Mouse (Mus musculus) right cerebral cortex, adult 2 months (tissue): ENCODE data around the gene Podn.
"Not testable (repeated sequence)": the region's sequence is repeated elsewhere in the genome, so short reads cannot be mapped to it uniquely, and the experiment has no call there.

ENCODE experiments used
- DNase-seq, 2 experiments: peaks; one replicate each; pipeline ENCODE4 v3.0.0; 2021 to 2022; ENCODE audit warnings: low spot score in 2 of 2

Gene Podn

DNA sequence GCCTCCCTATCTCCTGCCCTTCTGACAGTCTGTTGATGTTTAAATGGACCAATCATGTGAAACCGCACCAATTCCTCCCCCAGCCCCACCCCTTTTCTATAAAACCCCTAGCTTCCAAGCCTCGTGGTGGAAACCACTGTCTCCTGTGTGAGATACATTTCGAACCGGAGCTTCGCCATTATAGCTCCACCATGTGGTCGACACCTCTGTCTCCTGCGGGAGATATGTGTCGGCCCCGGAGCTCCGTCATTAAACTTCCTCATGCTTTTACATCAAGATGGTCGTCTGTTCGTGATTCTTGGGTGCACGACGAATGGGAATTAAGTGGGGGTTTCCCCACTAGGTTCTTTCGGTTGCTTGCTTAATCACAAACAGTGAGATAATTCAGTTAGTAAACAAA lies 17.1 kb downstream of the Podn start:
- not testable (repeated sequence) for DNase-seq

DNA sequence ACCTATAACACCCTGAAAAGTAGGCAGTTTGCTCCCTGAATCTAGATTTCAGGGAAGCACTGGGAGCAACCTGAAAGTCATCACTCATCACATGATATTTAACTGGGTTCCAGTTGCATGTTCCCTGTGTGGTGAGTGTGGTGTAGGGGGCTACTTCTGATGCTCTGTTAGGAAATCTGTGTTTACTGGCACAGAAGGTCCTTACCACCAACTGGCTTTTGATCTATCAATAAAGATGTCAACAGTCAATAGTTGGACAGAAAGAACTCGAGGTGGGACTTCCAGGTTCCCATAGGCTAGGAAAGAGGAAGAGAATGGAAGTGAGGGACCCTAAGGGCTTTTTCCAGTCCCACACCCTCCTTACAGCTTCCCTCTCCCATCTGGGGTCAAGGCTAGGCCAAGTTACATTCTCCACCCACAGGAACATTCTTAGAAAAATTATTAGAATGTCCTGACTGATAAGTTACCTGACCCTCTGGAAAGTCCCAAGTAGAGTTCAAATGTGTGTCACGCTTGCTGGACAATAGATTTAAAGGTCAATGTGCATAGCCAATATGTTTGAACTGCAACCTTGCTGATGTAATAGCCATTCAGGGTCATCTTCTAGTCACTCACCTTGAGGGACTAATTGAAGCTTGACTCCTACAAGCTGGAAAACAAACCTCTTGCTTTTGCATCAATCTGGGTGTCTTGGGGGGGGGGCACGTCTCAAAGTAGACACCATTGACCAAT lies 18.9 kb downstream of the Podn start:
- no peak for DNase-seq

DNA sequence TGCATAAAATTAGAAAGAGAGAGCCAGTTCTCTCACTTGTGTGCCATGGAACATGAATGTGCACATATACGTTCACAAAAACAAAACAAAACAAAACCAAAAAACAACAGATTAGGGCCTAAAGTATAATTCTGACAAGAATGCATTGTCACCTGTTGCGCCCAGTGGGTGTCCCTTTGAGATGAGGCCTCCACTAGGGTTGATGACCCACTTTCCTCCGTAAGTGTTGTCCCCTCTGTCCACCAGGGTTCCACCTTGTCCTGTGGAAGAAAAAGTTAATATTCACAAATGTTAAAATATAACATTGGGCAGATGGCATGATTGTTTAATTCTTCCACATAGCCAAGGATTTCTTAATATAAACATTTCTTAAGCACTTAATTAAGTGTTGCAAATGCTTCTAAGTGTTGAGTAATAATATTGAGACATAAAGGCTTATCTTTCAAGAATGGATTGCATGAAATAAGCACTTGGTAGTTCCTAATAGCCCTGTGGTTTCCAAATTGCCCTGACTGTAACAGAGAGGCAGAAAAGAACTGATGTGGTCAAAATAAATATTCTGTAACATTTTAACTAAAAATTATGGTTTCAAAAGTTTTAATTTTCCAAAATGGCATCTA lies 21.9 kb downstream of the Podn start:
- no peak for DNase-seq

DNA sequence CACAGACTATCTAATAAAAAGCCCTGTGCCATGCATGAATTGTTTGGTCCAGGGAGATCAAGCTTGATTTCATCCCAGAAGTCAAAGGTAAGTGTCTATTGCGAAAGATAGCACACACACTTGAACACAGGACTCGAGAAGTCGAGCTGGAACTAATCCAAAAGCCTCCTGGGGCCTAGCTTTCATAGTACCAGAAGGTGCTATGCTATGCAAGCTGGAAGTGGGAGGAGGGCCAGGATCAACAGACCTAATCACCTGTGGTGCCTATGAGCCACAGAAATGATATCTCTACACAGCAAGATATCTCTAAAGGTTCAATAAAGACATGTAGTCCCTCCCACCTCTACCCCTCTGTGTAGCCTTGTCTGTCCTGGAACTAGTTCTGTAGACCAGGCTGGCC lies 24.2 kb downstream of the Podn start:
- no peak for DNase-seq

DNA sequence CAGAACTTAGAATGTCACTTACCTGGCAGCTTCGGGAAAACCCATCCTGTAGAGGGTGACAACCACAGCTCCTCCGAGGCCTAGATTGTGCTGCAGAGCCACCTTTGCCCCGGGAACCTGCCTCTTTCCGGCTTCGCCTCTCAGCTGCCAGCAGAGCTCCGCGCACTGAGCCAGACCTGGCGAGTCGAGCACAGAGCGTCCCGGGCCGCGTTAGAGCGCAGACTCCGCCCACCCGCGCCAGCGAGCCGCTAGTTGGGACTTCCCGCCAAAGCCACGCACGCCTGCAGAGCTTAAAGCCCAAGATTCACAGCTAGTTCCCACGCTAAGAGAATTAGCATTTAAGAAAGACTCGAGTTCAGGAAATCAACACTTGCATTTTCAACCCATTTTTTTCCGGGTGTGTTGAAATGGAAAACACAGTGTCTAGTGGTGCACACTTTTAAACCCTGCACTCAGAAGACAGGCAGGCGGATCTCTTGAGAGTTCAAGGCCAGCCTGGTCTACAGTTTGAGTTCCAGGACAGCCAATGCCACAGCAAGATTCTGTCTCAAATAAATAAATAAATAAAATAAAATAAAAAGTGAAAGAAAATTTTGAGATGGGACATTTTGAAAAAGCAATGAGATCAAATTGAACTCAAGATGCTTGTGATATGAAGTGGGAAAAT lies 24.9 kb downstream of the Podn start:
- DNase-seq = peak; percentile 91 to 94

DNA sequence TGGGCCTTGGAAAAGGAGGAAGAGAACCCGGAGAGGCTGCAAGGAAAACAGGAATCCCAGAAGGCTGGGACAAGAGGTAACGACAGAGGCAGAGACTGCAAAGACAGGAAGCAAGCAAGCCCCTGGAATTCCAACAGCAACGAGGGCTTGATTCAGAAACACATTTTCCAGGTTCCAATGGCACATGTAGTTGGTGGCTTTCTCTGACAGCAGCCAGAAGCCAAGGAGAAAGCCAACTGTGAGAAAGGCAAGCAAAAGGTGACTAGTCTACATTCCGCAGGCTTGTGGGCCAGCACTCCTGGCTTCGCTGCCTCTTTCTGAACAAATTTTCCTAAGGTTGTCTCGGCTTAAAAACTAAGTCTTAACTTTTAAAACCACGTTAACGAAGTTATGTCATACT lies 25.5 kb downstream of the Podn start:
- DNase-seq = peak in 1 of 2 experiments; percentile 13

DNA sequence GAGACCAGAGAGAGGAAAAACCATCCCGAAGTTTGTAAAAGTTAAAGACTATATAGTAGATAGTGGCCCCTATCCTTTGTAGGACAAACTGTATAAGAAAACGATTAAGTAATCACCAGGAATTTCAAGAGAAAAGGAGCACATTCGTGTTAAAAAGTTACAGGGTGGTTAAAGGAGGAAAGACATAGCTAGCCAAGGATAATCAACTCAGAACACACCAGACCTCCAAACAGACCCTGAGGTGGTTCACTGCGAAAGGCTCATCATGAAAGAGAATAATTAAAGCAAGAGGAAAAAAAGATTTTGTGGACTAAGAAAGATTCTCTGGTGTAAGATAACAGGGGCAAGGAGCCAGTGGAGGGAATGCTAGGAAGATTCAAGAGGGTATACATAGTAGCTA lies 26.0 kb downstream of the Podn start:
- DNase-seq = no peak

DNA sequence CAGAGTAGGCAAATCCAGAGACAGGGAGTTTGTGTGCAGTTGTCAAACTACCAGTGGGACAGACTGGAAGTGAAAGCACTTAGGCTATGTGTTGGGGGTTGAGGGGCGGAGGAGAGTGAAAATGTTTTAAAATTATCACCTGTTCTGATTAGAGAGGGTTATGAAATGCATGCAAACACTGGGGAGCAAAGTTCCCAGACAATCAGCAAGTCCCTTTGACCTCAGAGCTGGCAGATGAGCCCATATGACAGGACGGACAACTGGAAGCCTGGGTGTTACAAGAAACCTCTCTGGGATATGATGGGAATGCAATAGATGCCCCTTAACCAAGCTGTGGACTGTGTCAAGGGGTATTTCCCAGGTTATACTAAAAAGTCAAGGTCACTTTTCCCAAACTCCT lies 28.2 kb downstream of the Podn start:
- DNase-seq = no peak

DNA sequence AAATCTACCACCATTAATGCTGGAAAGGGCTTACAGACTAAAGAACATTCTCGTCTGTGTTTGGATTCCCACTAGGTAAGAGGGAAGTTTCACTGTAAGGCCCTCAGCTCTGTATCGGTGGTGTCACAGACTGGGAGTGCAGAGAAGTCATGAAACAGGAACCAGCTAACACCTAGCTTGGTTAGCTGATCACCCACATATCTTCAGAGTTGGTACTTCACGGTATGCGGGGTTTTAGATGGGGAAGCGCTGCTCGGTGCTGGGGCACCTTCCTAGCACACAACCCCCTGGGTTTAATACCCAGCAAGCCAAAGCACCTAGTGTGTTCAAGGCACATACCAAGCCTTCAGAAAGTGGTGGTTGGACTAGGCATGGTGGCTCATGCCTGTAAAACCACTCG lies 29.0 kb downstream of the Podn start:
- no peak for DNase-seq

DNA sequence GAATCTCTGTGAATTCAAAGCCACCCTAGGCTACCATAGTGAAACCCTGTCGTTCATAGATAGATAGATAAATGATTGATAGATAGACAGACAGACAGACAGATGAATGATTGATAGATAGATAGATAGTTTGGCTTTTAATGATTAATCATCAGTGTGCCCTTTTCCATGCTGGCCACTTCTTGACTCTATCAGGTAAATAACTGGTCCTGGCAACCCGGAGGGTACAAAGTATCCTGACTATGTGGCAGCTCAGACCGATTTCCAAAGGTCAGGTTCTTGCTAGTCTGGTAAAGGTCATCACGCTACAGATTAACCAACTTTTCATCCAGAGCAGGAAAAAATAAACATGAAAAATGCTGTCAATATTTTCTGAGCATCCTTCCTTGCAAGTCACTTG lies 29.7 kb downstream of the Podn start:
- DNase-seq = no peak

DNA sequence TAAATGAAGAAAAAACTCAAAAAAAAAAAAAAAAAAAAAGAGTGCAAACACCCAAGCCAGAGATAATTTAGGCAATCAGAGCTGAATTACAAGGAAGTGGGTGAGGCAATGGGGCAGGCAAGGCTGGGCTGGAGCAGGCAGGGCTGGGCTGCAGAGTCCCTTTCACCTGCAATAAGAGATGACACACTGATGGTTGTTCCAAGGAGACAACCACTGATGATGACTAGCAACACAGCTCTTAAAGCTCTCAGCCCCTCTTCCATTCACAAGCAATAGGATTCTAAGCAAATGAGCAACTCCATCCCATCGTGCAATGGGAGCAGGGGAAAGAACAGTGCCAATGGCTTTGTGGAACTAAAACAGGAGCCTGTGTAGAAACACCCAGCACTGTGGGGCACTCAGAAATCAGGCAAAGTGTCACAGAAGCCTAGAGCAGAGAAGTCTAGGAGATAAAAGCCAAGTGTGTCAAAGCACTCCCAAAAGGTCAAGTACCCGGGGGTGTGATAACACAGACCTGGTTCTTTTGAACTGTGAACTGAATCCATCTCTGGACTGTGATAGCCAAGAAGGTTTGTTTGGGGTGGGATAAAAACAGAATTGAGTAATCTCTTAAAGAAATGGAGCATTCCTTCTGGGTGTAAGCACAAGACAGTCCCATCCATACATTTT lies 30.9 kb downstream of the Podn start:
- DNase-seq = no peak

DNA sequence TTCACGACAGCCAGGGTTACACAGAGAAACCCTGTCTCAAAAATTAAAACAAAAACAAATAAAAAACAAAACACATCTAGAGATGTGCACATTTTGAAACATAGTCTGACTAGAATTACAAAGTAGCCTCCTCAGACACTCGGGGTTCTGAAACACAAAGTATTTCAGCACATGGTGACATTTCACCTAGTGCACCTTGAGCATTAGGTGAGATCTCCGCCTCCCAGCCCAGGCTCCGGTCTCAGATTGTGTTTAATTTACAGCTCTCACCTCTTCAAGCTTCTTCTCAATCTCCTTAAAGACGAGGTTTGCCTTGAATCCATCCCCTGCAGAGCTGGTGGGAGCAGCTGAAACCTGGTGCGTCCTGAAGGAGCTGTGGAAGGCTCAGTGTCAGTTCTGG lies 32.6 kb downstream of the Podn start:
- no peak for DNase-seq

DNA sequence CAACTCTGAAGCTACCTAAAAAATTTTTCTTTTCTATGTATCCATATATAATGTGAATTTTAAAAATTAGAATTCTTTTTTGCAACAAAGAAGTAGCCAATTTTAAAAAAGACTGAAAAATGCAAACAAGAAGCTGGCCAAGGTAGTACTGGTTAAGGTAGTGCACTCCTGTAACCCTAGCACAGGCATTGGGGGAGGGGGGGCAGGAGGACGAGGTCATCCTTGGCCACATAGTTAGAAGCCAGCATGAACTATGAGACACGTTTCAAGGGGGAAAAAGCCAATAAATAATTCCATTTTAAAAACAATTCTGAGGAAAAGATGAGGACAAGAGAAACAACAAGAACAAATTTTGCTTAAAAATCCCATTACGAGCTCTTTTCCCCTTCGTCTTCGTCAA lies 33.7 kb downstream of the Podn start:
- DNase-seq = no peak

DNA sequence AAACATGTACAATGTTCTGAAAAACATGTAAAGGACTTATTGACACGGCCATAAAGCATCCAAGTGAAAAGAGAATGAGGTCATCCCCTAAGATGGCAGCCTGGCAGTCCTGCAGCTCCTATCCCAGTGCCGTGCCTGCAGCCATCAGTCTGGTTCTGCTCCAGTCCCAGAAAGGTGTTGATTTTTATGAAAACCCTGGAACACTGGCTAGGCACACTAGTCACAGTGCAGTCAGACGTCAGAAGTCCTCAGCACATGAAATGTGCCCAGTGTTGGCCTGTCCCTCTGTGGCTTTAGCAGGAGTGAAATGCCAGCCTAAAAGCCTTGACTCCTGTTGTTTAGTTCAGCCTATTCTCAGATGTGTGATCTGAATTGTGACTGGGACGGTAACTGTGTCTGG lies 35.5 kb downstream of the Podn start:
- DNase-seq = no peak

DNA sequence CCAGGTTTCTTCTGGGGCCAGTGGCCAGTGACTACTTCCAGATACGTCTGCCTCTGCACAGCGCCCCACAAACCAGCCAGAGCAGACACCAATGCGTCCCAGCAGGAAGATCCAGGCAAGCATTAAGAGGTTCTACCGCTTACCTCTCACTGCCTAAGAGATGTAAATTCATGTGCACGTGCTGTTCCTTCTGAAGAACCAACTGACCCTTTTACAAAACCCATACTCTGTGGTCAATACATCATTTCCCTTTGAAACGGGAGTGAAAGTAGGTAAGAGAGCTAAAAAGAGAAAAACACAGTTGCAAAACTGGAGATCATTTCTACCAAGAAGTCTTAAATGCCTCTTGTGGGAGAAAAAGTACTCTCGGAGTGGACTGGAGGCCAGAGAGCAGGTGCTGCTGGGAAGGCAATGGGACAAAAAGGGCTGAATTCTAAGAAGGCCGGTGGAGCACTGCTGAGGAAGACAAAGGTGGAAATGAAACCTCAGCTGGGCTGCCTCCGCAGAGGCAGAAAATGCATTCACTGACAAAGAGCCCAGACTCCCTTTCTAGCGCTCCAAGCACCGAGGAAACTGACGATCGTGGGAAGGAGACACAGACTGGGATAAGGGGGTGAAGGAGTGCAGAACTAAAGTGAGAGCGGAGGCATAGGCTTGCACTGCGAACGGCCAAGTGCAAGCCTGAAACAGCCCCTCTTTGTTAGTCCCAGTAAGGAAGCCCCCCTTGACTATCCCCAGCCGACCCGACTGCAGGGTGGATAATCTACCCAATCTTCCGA lies 36.5 kb downstream of the Podn start:
- DNase-seq = peak; percentile 51 to 64

DNA sequence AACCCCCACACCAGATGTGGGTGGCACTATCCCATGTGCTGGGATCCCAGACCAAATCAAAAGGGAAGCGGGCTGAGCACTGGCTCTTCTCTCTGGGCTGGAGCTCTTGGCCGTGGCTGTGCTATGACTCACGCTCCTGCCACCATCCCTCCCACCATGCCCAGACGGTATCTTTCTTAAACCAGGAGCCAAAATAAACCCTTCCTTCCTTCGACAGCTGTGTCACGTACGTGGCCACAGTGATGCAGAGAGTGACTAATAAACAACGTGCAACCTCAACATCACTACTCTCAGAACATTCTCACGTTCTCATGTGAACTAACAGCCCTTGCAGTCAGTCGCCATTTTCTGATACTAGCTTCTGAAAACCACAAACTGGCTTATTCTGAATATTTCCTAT lies 38.1 kb downstream of the Podn start:
- peak; percentile 49 to 61 for DNase-seq

DNA sequence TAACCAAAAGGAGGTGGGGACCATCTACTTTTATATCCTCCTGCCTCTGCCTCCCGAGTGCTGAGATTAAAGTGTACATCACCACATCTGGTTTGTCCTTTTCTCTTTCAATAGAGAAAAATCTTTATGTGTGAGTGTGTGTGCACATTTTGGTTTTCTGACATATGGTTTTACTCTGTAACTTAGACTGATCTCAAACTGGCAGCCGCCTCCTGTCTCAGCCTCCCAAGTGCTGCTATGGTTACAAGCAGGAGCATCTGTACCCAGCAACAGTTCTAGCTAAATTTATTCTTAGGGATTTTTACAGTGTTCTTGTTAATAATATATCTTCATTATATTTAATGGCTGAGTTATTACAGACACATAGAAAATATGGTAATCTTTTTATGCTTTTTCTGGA lies 39.0 kb downstream of the Podn start:
- peak; percentile 33 to 44 for DNase-seq

DNA sequence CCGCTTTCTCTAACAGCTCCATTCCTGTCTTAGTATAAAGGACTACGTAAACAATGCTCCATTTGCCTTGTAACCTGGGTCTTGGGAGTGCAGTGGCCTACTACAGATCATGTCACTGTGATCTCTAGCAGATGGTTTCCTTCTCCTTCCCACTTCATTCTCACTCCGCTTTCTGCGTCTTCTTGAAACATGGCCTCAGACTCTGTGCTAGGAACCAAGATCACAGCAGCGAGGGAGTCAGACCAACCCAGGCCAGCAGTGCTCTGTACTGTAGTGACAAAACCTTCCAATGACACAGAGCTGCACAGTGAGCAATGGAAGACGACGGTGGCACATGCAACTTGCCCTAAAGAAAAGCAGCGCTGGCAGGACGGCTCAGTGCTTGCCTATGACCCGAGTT lies 40.4 kb downstream of the Podn start:
- no peak for DNase-seq

DNA sequence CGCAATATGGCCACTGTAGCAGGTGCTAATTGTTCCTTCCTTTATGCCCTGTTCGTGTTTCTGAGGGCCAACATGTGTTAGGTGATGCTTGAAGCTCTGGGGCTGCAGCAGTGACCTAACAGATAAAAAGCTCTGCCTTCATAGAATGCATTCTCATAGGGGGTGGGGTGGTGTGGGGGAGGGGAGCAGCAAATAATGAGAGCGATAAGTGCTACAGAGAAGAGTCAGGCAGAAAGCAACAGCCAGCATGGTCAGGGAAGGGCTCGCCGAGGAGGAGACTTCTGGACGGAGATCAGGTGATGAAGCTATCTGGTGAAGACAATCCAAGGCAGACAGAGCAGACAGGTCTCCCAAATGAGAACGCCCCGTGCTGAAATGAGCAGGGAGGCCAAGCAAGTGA lies 43.6 kb downstream of the Podn start:
- no peak for DNase-seq

DNA sequence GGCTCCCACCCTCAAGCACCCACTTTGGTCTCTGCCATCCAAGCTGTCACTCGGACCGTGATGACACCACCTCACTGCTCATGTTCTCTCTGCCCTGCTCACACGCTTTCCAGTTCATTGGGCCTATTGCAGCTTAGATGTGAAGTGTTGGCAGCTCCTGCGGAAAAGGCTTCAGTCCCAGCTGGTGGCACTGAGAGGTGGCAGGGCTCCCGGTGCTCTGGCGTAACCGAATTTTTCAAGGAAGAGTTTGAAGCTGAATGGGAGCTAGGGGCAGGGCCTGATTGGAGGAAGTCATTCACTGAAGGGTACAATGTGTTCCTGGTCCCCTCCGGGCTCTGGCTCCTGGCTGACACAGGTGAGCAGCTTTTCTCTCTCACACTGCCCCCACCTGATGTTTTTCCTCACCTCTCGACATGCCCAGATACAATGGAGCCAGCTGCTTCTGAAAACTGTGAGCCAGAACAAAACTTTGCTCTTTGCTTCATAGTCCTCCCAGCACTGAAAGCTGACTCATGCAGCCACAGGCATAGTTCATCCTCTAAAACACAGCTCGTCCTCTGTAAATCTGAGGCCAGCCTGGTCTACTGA lies 44.5 kb downstream of the Podn start:
- DNase-seq = no peak

DNA sequence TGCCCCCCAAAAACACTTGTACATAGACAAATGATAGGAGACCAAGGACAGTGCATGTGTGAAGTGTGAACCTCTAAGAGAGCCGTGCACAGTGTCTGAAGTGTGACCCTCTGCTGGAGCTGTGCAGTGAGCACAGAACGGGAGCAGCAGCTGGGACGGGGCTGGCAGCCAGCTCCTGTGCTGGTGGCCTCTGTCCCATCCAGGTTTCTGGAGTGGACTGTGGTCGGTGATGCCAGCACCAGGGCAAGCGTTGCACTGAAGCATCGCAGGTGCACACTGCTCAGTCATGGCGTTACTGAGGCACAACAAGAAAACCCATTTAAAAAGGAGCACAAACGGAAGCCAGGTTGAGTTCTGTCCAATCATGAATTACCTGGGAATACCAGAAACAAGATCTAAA lies 50.1 kb downstream of the Podn start:
- DNase-seq = no peak
